Mouse (Mus musculus): ENCODE measurements around the gene Actbl2. TPM values are rescaled to one million over a fixed set of nuclear protein-coding genes. Genes with fewer than 3 reads are reported as not detected.

The Actbl2 gene
- polyA plus RNA-seq, 1 experiment from 2014 or later = not detected

GRCm38 (mm10) chr13:111258016-111258415 is 3.2 kb downstream of the Actbl2 start:
- Histone ChIP-seq H3K27me3 (ENCODE audit: poor library complexity, severe bottlenecking) (no peaks in the 10 kb centered on the region), H3K27ac (no peak overlapping the region), H3K4me1 (peaks cover 10% of the 10 kb centered on the region), H3K36me3 (replicated peaks) (no peaks in the 10 kb centered on the region), H3K4me3 (no peak overlapping the region), H3K9me3 (no peaks in the 10 kb centered on the region)
- no peak for DNase-seq (ENCODE audit: extremely low spot score, low spot score)
- WGBS = 88% methylated on average over 4 of the region's 4 CpGs

- no peaks in the 10 kb centered on the region for H3K27me3 ChIP-seq (ENCODE audit: poor library complexity, severe bottlenecking)
- peaks cover 10% of the 10 kb centered on the region for H3K4me1 ChIP-seq
- H3K27ac ChIP-seq = peak overlapping the region; percentile 62; the same call in 1 of the 2 replicates
- H3K9me3 ChIP-seq = no peaks in the 10 kb centered on the region
- H3K4me3 ChIP-seq = no peak overlapping the region
- WGBS = 90% methylated on average over 11 of the region's 11 CpGs
- H3K36me3 ChIP-seq (replicated peaks) = no peaks in the 10 kb centered on the region
- DNase-seq (ENCODE audit: extremely low spot score, low spot score) = no peak
Observed at GRCm38 (mm10) chr13:111258424-111259092, 3.7 kb downstream of the Actbl2 start.

- Histone ChIP-seq H3K4me1 (peaks cover 14% of the 10 kb centered on the region), H3K36me3 (replicated peaks) (no peaks in the 10 kb centered on the region), H3K4me3 (no peak overlapping the region), H3K27me3 (ENCODE audit: poor library complexity, severe bottlenecking) (no peaks in the 10 kb centered on the region), H3K9me3 (no peaks in the 10 kb centered on the region), H3K27ac (peak overlapping the region; percentile 62; the same call in 1 of the 2 replicates)
- DNase-seq (ENCODE audit: extremely low spot score, low spot score) = no peak
- WGBS = 52% methylated on average over 6 of the region's 6 CpGs
Observed at GRCm38 (mm10) chr13:111259093-111259491, 4.3 kb downstream of the Actbl2 start.

GRCm38 (mm10) chr13:111259711-111260110 is 4.9 kb downstream of the Actbl2 start:
- WGBS = 79% methylated on average over 7 of the region's 7 CpGs
- no peak for DNase-seq (ENCODE audit: extremely low spot score, low spot score)
- Histone ChIP-seq H3K36me3 (replicated peaks) (no peaks in the 10 kb centered on the region), H3K27ac (no peak overlapping the region), H3K4me3 (no peak overlapping the region), H3K4me1 (peaks cover 15% of the 10 kb centered on the region), H3K27me3 (ENCODE audit: poor library complexity, severe bottlenecking) (no peaks in the 10 kb centered on the region), H3K9me3 (no peaks in the 10 kb centered on the region)

- no peak for DNase-seq (ENCODE audit: extremely low spot score, low spot score)
- Histone ChIP-seq H3K4me3 (no peak overlapping the region), H3K27ac (no peak overlapping the region), H3K4me1 (peaks cover 34% of the 10 kb centered on the region), H3K9me3 (no peaks in the 10 kb centered on the region), H3K36me3 (replicated peaks) (no peaks in the 10 kb centered on the region), H3K27me3 (ENCODE audit: poor library complexity, severe bottlenecking) (no peaks in the 10 kb centered on the region)
- 84% methylated on average over 2 of the region's 2 CpGs for WGBS
Observed at GRCm38 (mm10) chr13:111263186-111263585, 8.4 kb downstream of the Actbl2 start.

GRCm38 (mm10) chr13:111263758-111264157 is 8.9 kb downstream of the Actbl2 start:
- no peak overlapping the region for H3K4me3 ChIP-seq
- no peaks in the 10 kb centered on the region for H3K27me3 ChIP-seq (ENCODE audit: poor library complexity, severe bottlenecking)
- no peak for DNase-seq (ENCODE audit: extremely low spot score, low spot score)
- WGBS = 80% methylated on average over 3 of the region's 3 CpGs
- H3K36me3 ChIP-seq (replicated peaks) = no peaks in the 10 kb centered on the region
- H3K27ac ChIP-seq = no peak overlapping the region
- H3K4me1 ChIP-seq = peaks cover 32% of the 10 kb centered on the region
- no peaks in the 10 kb centered on the region for H3K9me3 ChIP-seq

GRCm38 (mm10) chr13:111265231-111266000 is 10.6 kb downstream of the Actbl2 start:
- Histone ChIP-seq H3K27me3 (ENCODE audit: poor library complexity, severe bottlenecking) (no peaks in the 10 kb centered on the region), H3K9me3 (no peaks in the 10 kb centered on the region)

GRCm38 (mm10) chr13:111266855-111267254 is 12.0 kb downstream of the Actbl2 start:
- 70% methylated on average over 5 of the region's 5 CpGs for WGBS
- 0 out of 2 replicates have a peak overlapping the region, but pooled peaks have one; percentile 44 for H3K27ac ChIP-seq

More at GRCm38 (mm10) chr13:111265231-111266000, 10.6 kb downstream of the Actbl2 start:
- H3K4me1 ChIP-seq = peaks cover 24% of the 10 kb centered on the region
- 0 out of 2 replicates have a peak overlapping the region, but pooled peaks have one; percentile 1 for H3K27ac ChIP-seq
- no peaks in the 10 kb centered on the region for H3K36me3 ChIP-seq (replicated peaks)
- no peak for DNase-seq (ENCODE audit: extremely low spot score, low spot score)
- no peak overlapping the region for H3K4me3 ChIP-seq
- 56% methylated on average over 4 of the region's 4 CpGs for WGBS

GRCm38 (mm10) chr13:111268992-111269391 is 14.2 kb downstream of the Actbl2 start:
- Histone ChIP-seq H3K4me3 (no peak overlapping the region), H3K36me3 (replicated peaks) (no peaks in the 10 kb centered on the region), H3K27ac (no peak overlapping the region), H3K9me3 (no peaks in the 10 kb centered on the region), H3K27me3 (ENCODE audit: poor library complexity, severe bottlenecking) (no peaks in the 10 kb centered on the region), H3K4me1 (peaks cover 21% of the 10 kb centered on the region)
- DNase-seq (ENCODE audit: extremely low spot score, low spot score) = no peak
- 90% methylated on average over 5 of the region's 5 CpGs for WGBS

More at GRCm38 (mm10) chr13:111266855-111267254, 12.0 kb downstream of the Actbl2 start:
- Histone ChIP-seq H3K9me3 (no peaks in the 10 kb centered on the region), H3K4me3 (no peak overlapping the region), H3K36me3 (replicated peaks) (no peaks in the 10 kb centered on the region), H3K4me1 (peaks cover 24% of the 10 kb centered on the region), H3K27me3 (ENCODE audit: poor library complexity, severe bottlenecking) (no peaks in the 10 kb centered on the region)
- DNase-seq (ENCODE audit: extremely low spot score, low spot score) = no peak

- 82% methylated on average over 13 of the region's 13 CpGs for WGBS
Observed at GRCm38 (mm10) chr13:111269789-111270335, 15.0 kb downstream of the Actbl2 start.

GRCm38 (mm10) chr13:111271868-111272267 is 17.1 kb downstream of the Actbl2 start:
- no peaks in the 10 kb centered on the region for H3K27me3 ChIP-seq (ENCODE audit: poor library complexity, severe bottlenecking)
- no peaks in the 10 kb centered on the region for H3K9me3 ChIP-seq
- H3K36me3 ChIP-seq (replicated peaks) = no peaks in the 10 kb centered on the region
- no peak for DNase-seq (ENCODE audit: extremely low spot score, low spot score)
- 71% methylated on average over 8 of the region's 8 CpGs for WGBS
- H3K27ac ChIP-seq = no peak overlapping the region
- H3K4me3 ChIP-seq = no peak overlapping the region
- H3K4me1 ChIP-seq = peaks cover 8% of the 10 kb centered on the region

More at GRCm38 (mm10) chr13:111269789-111270335, 15.0 kb downstream of the Actbl2 start:
- Histone ChIP-seq H3K4me3 (no peak overlapping the region), H3K4me1 (peaks cover 18% of the 10 kb centered on the region), H3K36me3 (replicated peaks) (no peaks in the 10 kb centered on the region), H3K9me3 (no peaks in the 10 kb centered on the region), H3K27me3 (ENCODE audit: poor library complexity, severe bottlenecking) (no peaks in the 10 kb centered on the region), H3K27ac (no peak overlapping the region)
- no peak for DNase-seq (ENCODE audit: extremely low spot score, low spot score)

GRCm38 (mm10) chr13:111286461-111287385 is 31.9 kb downstream of the Actbl2 start:
- Histone ChIP-seq H3K27ac (no peak overlapping the region), H3K4me3 (no peak overlapping the region), H3K9me3 (0 out of 2 replicates have a peak, but pooled peaks cover 7% of the 10 kb centered on the region), H3K36me3 (replicated peaks) (no peaks in the 10 kb centered on the region), H3K27me3 (ENCODE audit: poor library complexity, severe bottlenecking) (no peaks in the 10 kb centered on the region), H3K4me1 (no peaks in the 10 kb centered on the region; the same call in 1 of the 2 replicates)
- no peak for DNase-seq (ENCODE audit: extremely low spot score, low spot score)
- 92% methylated on average over 10 of the region's 10 CpGs for WGBS
